Mouse (Mus musculus) heart, postnatal 0 days (tissue): ENCODE results near the gene Actl11. TPM values are rescaled to one million over a fixed set of nuclear protein-coding genes. Genes with fewer than 3 reads are reported as not detected.

ENCODE experiments used
- ATAC-seq: fragments of 200-750 bp; cut with Nextera tagmentation; 2 replicates; pipeline ENCODE4 v1.8.0; 2017; ENCODE audit warnings: low read depth, moderate number of reproducible peaks, moderate library complexity; ENCODE audit not compliant: insufficient read depth
- DNase-seq: peaks from one replicate; pipeline ENCODE4 v3.0.0-alpha.2; 2016; ENCODE audit warnings: low spot score
- H3K27ac ChIP-seq: fragments of 300-500 bp; sonication (generic); 2 replicates; pipeline ENCODE4 v1.5.1; 2014; ENCODE audit warnings: low read depth, mild to moderate bottlenecking
- H3K27me3 ChIP-seq: fragments of 300-500 bp; sonication (generic); 2 replicates; pipeline ENCODE4 v1.6.1; 2014; ENCODE audit warnings: low read length, mixed read lengths; ENCODE audit not compliant: control insufficient read depth, insufficient read depth
- H3K36me3 ChIP-seq: fragments of 300-500 bp; sonication (generic); replicated peaks from 2 replicates; pipeline ENCODE4 v1.6.1; 2014; ENCODE audit warnings: low read length, mixed read lengths; ENCODE audit not compliant: control insufficient read depth, insufficient read depth
- H3K4me1 ChIP-seq: fragments of 300-500 bp; sonication (generic); 2 replicates; pipeline ENCODE4 v1.6.1; 2014; ENCODE audit warnings: antibody characterized with exemption; ENCODE audit not compliant: control insufficient read depth, insufficient read depth
- H3K4me2 ChIP-seq: fragments of 300-500 bp; sonication (generic); 2 replicates; pipeline ENCODE4 v1.6.1; 2014; ENCODE audit warnings: low read depth, mild to moderate bottlenecking, low read length, moderate library complexity
- H3K4me3 ChIP-seq: fragments of 300-500 bp; sonication (generic); 2 replicates; pipeline ENCODE4 v1.5.1; 2014; ENCODE audit warnings: low read depth, low read length
- H3K9ac ChIP-seq: fragments of 300-500 bp; sonication (generic); replicated peaks from 2 replicates; pipeline ENCODE4 v1.6.1; 2014; ENCODE audit warnings: low read depth, low read length, mixed read lengths
- H3K9me3 ChIP-seq: fragments of 300-500 bp; sonication (generic); replicated peaks from 2 replicates; pipeline ENCODE4 v1.6.1; 2016; ENCODE audit warnings: low read length; ENCODE audit not compliant: control insufficient read depth
- CTCF ChIP-seq: IDR thresholded peaks from 2 replicates; pipeline ENCODE4 v1.5.1; 2016; ENCODE audit warnings: antibody characterized with exemption, control low read depth, low read depth
- EP300 ChIP-seq: IDR thresholded peaks from 2 replicates; pipeline ENCODE4 v1.6.1; 2016; ENCODE audit warnings: antibody characterized with exemption, low read depth
- WGBS: fragments of 180-500 bp; shearing (Covaris S2); extraction: QIAGEN DNeasy Blood & Tissue Kit; methylation state at CpG from one replicate; pipeline ENCODE4 v1.1.7; 2014; 5-methylcytosine and 5-hydroxymethylcytosine counted together
- polyA plus RNA-seq: library from polyadenylated mRNA; unstranded; fragments of >200 nt; fragmentation: Nextera tagmentation; extraction: Ambion mirVana; gene quantifications from 2 replicates; pipeline ENCODE4 v1.2.1, GENCODE M21; 2015
- total RNA-seq: library from RNA; depleted of rRNA; stranded (reverse); fragments of >200 nt; gene quantifications from 2 replicates; pipeline ENCODE4 v1.2.3, GENCODE M21; 2014; ENCODE audit warnings: low replicate concordance

Actl11 gene
- total and polyA plus RNA-seq, 2 experiments from 2014 or later, result not detected

GRCm38 (mm10) chr9:107891023-107891422 lies 37.2 kb upstream of the Actl11 start:
- TF ChIP-seq CTCF (peak; percentile 9; the same call in 1 of the 2 replicates), EP300 (no peak)
- H3K27ac ChIP-seq, result no peak overlapping the region
- no peak overlapping the region for H3K4me3 ChIP-seq
- no peaks in the 10 kb centered on the region for H3K9me3 ChIP-seq
- DNase-seq (no peak), ATAC-seq (no peak)
- 0 out of 2 replicates have a peak, but pooled peaks cover 3% of the 10 kb centered on the region for H3K36me3 ChIP-seq
- no peaks in the 10 kb centered on the region for H3K4me1 ChIP-seq
- 0 out of 2 replicates have a peak, but pooled peaks cover 4% of the 10 kb centered on the region for H3K27me3 ChIP-seq
- H3K9ac ChIP-seq, result no peak overlapping the region
- WGBS, result 97% methylated on average over 1 of the region's 1 CpGs
- no peak overlapping the region for H3K4me2 ChIP-seq

- no peak overlapping the region for H3K4me2 ChIP-seq
- DNase-seq, result no peak
- ATAC-seq, result no peak
- H3K36me3 ChIP-seq, result peaks cover 21% of the 10 kb centered on the region
- no peak overlapping the region for H3K4me3 ChIP-seq
- WGBS, result 85% methylated on average over 10 of the region's 10 CpGs
- TF ChIP-seq EP300 (no peak), CTCF (no peak)
- no peak overlapping the region for H3K9ac ChIP-seq
- no peaks in the 10 kb centered on the region for H3K4me1 ChIP-seq
- H3K27ac ChIP-seq, result no peak overlapping the region
- no peaks in the 10 kb centered on the region for H3K9me3 ChIP-seq
- 0 out of 2 replicates have a peak, but pooled peaks cover 3% of the 10 kb centered on the region for H3K27me3 ChIP-seq
Measured at GRCm38 (mm10) chr9:107898563-107898962, 29.7 kb upstream of the Actl11 start.

GRCm38 (mm10) chr9:107899855-107900254 lies 28.4 kb upstream of the Actl11 start:
- Histone ChIP-seq H3K9ac (no peak overlapping the region), H3K9me3 (no peaks in the 10 kb centered on the region), H3K36me3 (peaks cover 21% of the 10 kb centered on the region), H3K4me3 (no peak overlapping the region), H3K4me2 (no peak overlapping the region), H3K27me3 (0 out of 2 replicates have a peak, but pooled peaks cover 3% of the 10 kb centered on the region), H3K27ac (no peak overlapping the region), H3K4me1 (no peaks in the 10 kb centered on the region)
- no peak for DNase-seq
- TF ChIP-seq CTCF, result no peak
- TF ChIP-seq EP300, result no peak
- 76% methylated on average over 12 of the region's 12 CpGs for WGBS
- no peak for ATAC-seq

GRCm38 (mm10) chr9:107900840-107901626 lies 27.2 kb upstream of the Actl11 start:
- Histone ChIP-seq H3K27ac (no peak overlapping the region), H3K9me3 (no peaks in the 10 kb centered on the region), H3K27me3 (0 out of 2 replicates have a peak, but pooled peaks cover 3% of the 10 kb centered on the region), H3K4me3 (peak overlapping the region; percentile 23), H3K4me2 (peak overlapping the region; percentile 57), H3K4me1 (no peaks in the 10 kb centered on the region), H3K36me3 (peaks cover 21% of the 10 kb centered on the region), H3K9ac (0 out of 2 replicates have a peak overlapping the region, but pooled peaks have one; percentile 13)
- TF ChIP-seq EP300, result no peak
- peak; percentile 47; the same call in 1 of the 2 replicates for TF ChIP-seq CTCF
- 19% methylated on average over 44 of the region's 44 CpGs for WGBS
- no peak for ATAC-seq
- no peak for DNase-seq

- H3K27me3 ChIP-seq, result 0 out of 2 replicates have a peak, but pooled peaks cover 3% of the 10 kb centered on the region
- no peak overlapping the region; the same call in 1 of the 2 replicates for H3K4me2 ChIP-seq
- no peak for TF ChIP-seq EP300
- peaks cover 21% of the 10 kb centered on the region for H3K36me3 ChIP-seq
- H3K4me3 ChIP-seq, result no peak overlapping the region
- DNase-seq, result no peak
- H3K4me1 ChIP-seq, result no peaks in the 10 kb centered on the region
- WGBS, result 33% methylated on average over 17 of the region's 17 CpGs
- ATAC-seq, result no peak
- H3K9me3 ChIP-seq, result no peaks in the 10 kb centered on the region
- H3K9ac ChIP-seq, result no peak overlapping the region
- no peak overlapping the region for H3K27ac ChIP-seq
Measured at GRCm38 (mm10) chr9:107901627-107901914, 26.7 kb upstream of the Actl11 start.
